Mouse (Mus musculus): ENCODE data around the gene Adgrv1. TPM values are rescaled to one million over a fixed set of nuclear protein-coding genes. Genes with fewer than 3 reads are reported as not detected.

The Adgrv1 gene
- polyA plus RNA-seq, 1 experiment from 2014 or later = 4.6 TPM

GRCm38 (mm10) chr13:81367681-81368376, 265.1 kb downstream of the Adgrv1 start:
- H3K4me3 ChIP-seq (ENCODE audit: low read length) = no peak overlapping the region
- no peaks in the 10 kb centered on the region for H3K27me3 ChIP-seq (ENCODE audit: control insufficient read depth, insufficient read depth, low read length)
- no peaks in the 10 kb centered on the region for H3K4me1 ChIP-seq (ENCODE audit: control insufficient read depth, insufficient read depth, low read length)
- no peak overlapping the region for H3K9ac ChIP-seq (ENCODE audit: low read depth, low read length)
- H3K27ac ChIP-seq (ENCODE audit: low read depth, low read length) = no peak overlapping the region
- WGBS = 68% methylated on average over 4 of the region's 4 CpGs
- H3K36me3 ChIP-seq (ENCODE audit: control insufficient read depth, insufficient read depth, low read length) = no peaks in the 10 kb centered on the region
- no peaks in the 10 kb centered on the region for H3K9me3 ChIP-seq (ENCODE audit: control insufficient read depth, low read length)
- ATAC-seq (ENCODE audit: low FRiP score, low TSS enrichment) = no peak
- H3K4me2 ChIP-seq (replicated peaks; ENCODE audit: low read depth, low read length) = no peak overlapping the region

GRCm38 (mm10) chr13:81360338-81360737, 272.6 kb downstream of the Adgrv1 start:
- H3K4me2 ChIP-seq (replicated peaks; ENCODE audit: low read depth, low read length) = no peak overlapping the region
- H3K4me1 ChIP-seq (ENCODE audit: control insufficient read depth, insufficient read depth, low read length) = no peaks in the 10 kb centered on the region
- no peak overlapping the region for H3K4me3 ChIP-seq (ENCODE audit: low read length)
- H3K27ac ChIP-seq (ENCODE audit: low read depth, low read length) = no peak overlapping the region
- H3K36me3 ChIP-seq (ENCODE audit: control insufficient read depth, insufficient read depth, low read length) = no peaks in the 10 kb centered on the region
- H3K9ac ChIP-seq (ENCODE audit: low read depth, low read length) = no peak overlapping the region
- no peaks in the 10 kb centered on the region for H3K27me3 ChIP-seq (ENCODE audit: control insufficient read depth, insufficient read depth, low read length)
- no peak for ATAC-seq (ENCODE audit: low FRiP score, low TSS enrichment)
- WGBS = 84% methylated on average over 2 of the region's 2 CpGs
- H3K9me3 ChIP-seq (ENCODE audit: control insufficient read depth, low read length) = no peaks in the 10 kb centered on the region

- H3K9me3 ChIP-seq (ENCODE audit: control insufficient read depth, low read length) = no peaks in the 10 kb centered on the region
Observed at GRCm38 (mm10) chr13:81358766-81359165, 274.2 kb downstream of the Adgrv1 start.

GRCm38 (mm10) chr13:81358365-81358764, 274.6 kb downstream of the Adgrv1 start:
- H3K36me3 ChIP-seq (ENCODE audit: control insufficient read depth, insufficient read depth, low read length) = no peaks in the 10 kb centered on the region
- no peak overlapping the region for H3K9ac ChIP-seq (ENCODE audit: low read depth, low read length)
- no peak overlapping the region for H3K4me2 ChIP-seq (replicated peaks; ENCODE audit: low read depth, low read length)
- no peak for ATAC-seq (ENCODE audit: low FRiP score, low TSS enrichment)
- H3K9me3 ChIP-seq (ENCODE audit: control insufficient read depth, low read length) = no peaks in the 10 kb centered on the region
- H3K4me3 ChIP-seq (ENCODE audit: low read length) = no peak overlapping the region
- no peaks in the 10 kb centered on the region for H3K4me1 ChIP-seq (ENCODE audit: control insufficient read depth, insufficient read depth, low read length)
- H3K27ac ChIP-seq (ENCODE audit: low read depth, low read length) = no peak overlapping the region
- H3K27me3 ChIP-seq (ENCODE audit: control insufficient read depth, insufficient read depth, low read length) = no peaks in the 10 kb centered on the region
- WGBS = 60% methylated on average over 4 of the region's 4 CpGs

More at GRCm38 (mm10) chr13:81358766-81359165, 274.2 kb downstream of the Adgrv1 start:
- ATAC-seq (ENCODE audit: low FRiP score, low TSS enrichment) = no peak
- Histone ChIP-seq H3K4me1 (ENCODE audit: control insufficient read depth, insufficient read depth, low read length) (no peaks in the 10 kb centered on the region), H3K27me3 (ENCODE audit: control insufficient read depth, insufficient read depth, low read length) (no peaks in the 10 kb centered on the region), H3K27ac (ENCODE audit: low read depth, low read length) (no peak overlapping the region), H3K9ac (ENCODE audit: low read depth, low read length) (no peak overlapping the region), H3K36me3 (ENCODE audit: control insufficient read depth, insufficient read depth, low read length) (no peaks in the 10 kb centered on the region), H3K4me2 (replicated peaks; ENCODE audit: low read depth, low read length) (no peak overlapping the region), H3K4me3 (ENCODE audit: low read length) (no peak overlapping the region)
- 50% methylated on average over 1 of the region's 1 CpGs for WGBS

GRCm38 (mm10) chr13:81357215-81357614, 275.7 kb downstream of the Adgrv1 start:
- Histone ChIP-seq H3K4me3 (ENCODE audit: low read length) (no peak overlapping the region), H3K27ac (ENCODE audit: low read depth, low read length) (no peak overlapping the region), H3K9me3 (ENCODE audit: control insufficient read depth, low read length) (no peaks in the 10 kb centered on the region), H3K36me3 (ENCODE audit: control insufficient read depth, insufficient read depth, low read length) (no peaks in the 10 kb centered on the region), H3K9ac (ENCODE audit: low read depth, low read length) (no peak overlapping the region), H3K4me2 (replicated peaks; ENCODE audit: low read depth, low read length) (no peak overlapping the region), H3K27me3 (ENCODE audit: control insufficient read depth, insufficient read depth, low read length) (no peaks in the 10 kb centered on the region), H3K4me1 (ENCODE audit: control insufficient read depth, insufficient read depth, low read length) (no peaks in the 10 kb centered on the region)
- 96% methylated on average over 3 of the region's 3 CpGs for WGBS
- no peak for ATAC-seq (ENCODE audit: low FRiP score, low TSS enrichment)

- Histone ChIP-seq H3K27ac (ENCODE audit: low read depth, low read length) (no peak overlapping the region), H3K9me3 (ENCODE audit: control insufficient read depth, low read length) (no peaks in the 10 kb centered on the region), H3K4me1 (ENCODE audit: control insufficient read depth, insufficient read depth, low read length) (no peaks in the 10 kb centered on the region), H3K27me3 (ENCODE audit: control insufficient read depth, insufficient read depth, low read length) (no peaks in the 10 kb centered on the region), H3K9ac (ENCODE audit: low read depth, low read length) (no peak overlapping the region), H3K4me3 (ENCODE audit: low read length) (no peak overlapping the region), H3K36me3 (ENCODE audit: control insufficient read depth, insufficient read depth, low read length) (no peaks in the 10 kb centered on the region), H3K4me2 (replicated peaks; ENCODE audit: low read depth, low read length) (no peak overlapping the region)
- 90% methylated on average over 5 of the region's 5 CpGs for WGBS
- ATAC-seq (ENCODE audit: low FRiP score, low TSS enrichment) = no peak
Observed at GRCm38 (mm10) chr13:81354587-81354986, 278.4 kb downstream of the Adgrv1 start.

- H3K4me3 ChIP-seq (ENCODE audit: low read length) = no peak overlapping the region
- H3K4me1 ChIP-seq (ENCODE audit: control insufficient read depth, insufficient read depth, low read length) = no peaks in the 10 kb centered on the region
- H3K27me3 ChIP-seq (ENCODE audit: control insufficient read depth, insufficient read depth, low read length) = no peaks in the 10 kb centered on the region
- H3K4me2 ChIP-seq (replicated peaks; ENCODE audit: low read depth, low read length) = no peak overlapping the region
- peak overlapping the region; percentile 68; the same call in 1 of the 2 replicates for H3K27ac ChIP-seq (ENCODE audit: low read depth, low read length)
- WGBS = 66% methylated on average over 11 of the region's 11 CpGs
- H3K9ac ChIP-seq (ENCODE audit: low read depth, low read length) = no peak overlapping the region
- peak; percentile 74 for ATAC-seq (ENCODE audit: low FRiP score, low TSS enrichment)
- H3K9me3 ChIP-seq (ENCODE audit: control insufficient read depth, low read length) = no peaks in the 10 kb centered on the region
- no peaks in the 10 kb centered on the region for H3K36me3 ChIP-seq (ENCODE audit: control insufficient read depth, insufficient read depth, low read length)
Observed at GRCm38 (mm10) chr13:81352296-81352695, 280.7 kb downstream of the Adgrv1 start.

GRCm38 (mm10) chr13:81351462-81352155, 281.3 kb downstream of the Adgrv1 start:
- Histone ChIP-seq H3K27me3 (ENCODE audit: control insufficient read depth, insufficient read depth, low read length) (no peaks in the 10 kb centered on the region), H3K9me3 (ENCODE audit: control insufficient read depth, low read length) (no peaks in the 10 kb centered on the region), H3K4me2 (replicated peaks; ENCODE audit: low read depth, low read length) (no peak overlapping the region; the same call in 1 of the 2 replicates), H3K9ac (ENCODE audit: low read depth, low read length) (no peak overlapping the region), H3K36me3 (ENCODE audit: control insufficient read depth, insufficient read depth, low read length) (no peaks in the 10 kb centered on the region), H3K27ac (ENCODE audit: low read depth, low read length) (peak overlapping the region; percentile 68; the same call in 1 of the 2 replicates), H3K4me3 (ENCODE audit: low read length) (no peak overlapping the region), H3K4me1 (ENCODE audit: control insufficient read depth, insufficient read depth, low read length) (no peaks in the 10 kb centered on the region)
- WGBS = 51% methylated on average over 14 of the region's 14 CpGs
- peak; percentile 85; the same call in 1 of the 2 replicates for ATAC-seq (ENCODE audit: low FRiP score, low TSS enrichment)
